Mouse (Mus musculus): ENCODE data around the gene Zc3h4. TPM values are rescaled to one million over a fixed set of nuclear protein-coding genes. Genes with fewer than 3 reads are reported as not detected.

The Zc3h4 gene
- polyA plus RNA-seq, 1 experiment from 2014 or later: 17.5 TPM

DNA sequence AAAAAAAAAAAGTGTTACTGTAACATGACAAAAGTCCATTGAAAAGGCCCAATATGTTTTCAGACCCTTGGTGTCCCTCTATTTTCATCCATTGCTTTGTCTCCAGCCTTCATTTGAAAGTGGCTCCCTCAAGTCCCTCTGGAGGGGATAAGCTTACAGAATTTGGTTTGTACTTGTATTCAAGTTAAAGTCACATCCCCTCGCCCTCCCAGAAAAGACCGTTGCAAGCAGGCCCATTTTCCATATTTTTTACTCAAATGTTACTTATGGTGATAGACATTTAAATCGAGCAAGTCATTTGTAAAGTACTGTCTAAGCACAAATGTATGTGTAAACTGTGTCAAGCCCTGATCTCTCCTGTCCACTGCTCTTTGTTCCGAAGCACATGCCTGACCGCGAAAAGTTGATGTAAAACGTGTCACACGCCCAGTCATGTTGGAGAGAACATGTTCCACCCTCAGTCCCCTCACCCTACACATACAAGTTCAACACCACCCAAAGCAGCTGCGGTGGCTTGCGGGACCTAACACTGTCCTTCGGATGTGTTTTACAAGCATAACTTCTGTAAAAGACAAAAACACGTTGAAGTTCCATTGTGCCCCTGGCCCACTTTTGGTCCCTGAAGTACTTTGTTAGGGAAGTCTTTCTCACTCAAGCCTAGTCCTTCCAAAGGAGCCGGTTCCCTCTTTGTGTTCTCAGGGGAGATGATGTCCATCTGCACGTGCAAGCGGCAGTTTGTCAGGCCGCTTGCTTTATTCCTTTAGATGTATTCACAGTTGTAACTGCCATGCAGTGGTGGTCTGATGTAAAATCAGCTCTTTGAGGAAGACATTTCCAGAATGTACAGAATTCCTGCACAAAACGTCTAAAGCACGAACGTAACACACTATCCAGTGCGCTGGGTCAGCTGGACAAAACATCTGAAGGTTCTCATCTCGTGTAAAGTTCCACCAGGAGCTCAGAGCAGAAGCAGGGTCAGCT is 2.5 kb downstream of the Zc3h4 start:
- ATAC-seq (ENCODE audit: low FRiP score, low read depth): no peak
- 14% methylated on average over 21 of the region's 21 CpGs for WGBS
- H3K4me2 ChIP-seq: peak overlapping the region; percentile 77
- peak overlapping the region; percentile 93 for H3K4me3 ChIP-seq
- H3K4me1 ChIP-seq (replicated peaks): peaks cover 39% of the 10 kb centered on the region
- peak overlapping the region; percentile 100 for H3K9ac ChIP-seq
- no peaks in the 10 kb centered on the region for H3K9me3 ChIP-seq
- H3K27ac ChIP-seq (replicated peaks): peak overlapping the region; percentile 100
- H3K36me3 ChIP-seq: no peaks in the 10 kb centered on the region
- H3K27me3 ChIP-seq: no peaks in the 10 kb centered on the region

- Histone ChIP-seq H3K4me1 (replicated peaks) (peaks cover 32% of the 10 kb centered on the region), H3K27ac (replicated peaks) (peak overlapping the region; percentile 72), H3K9me3 (no peaks in the 10 kb centered on the region), H3K4me2 (peak overlapping the region; percentile 77), H3K9ac (peak overlapping the region; percentile 35; the same call in 1 of the 2 replicates), H3K4me3 (no peak overlapping the region), H3K27me3 (no peaks in the 10 kb centered on the region), H3K36me3 (no peaks in the 10 kb centered on the region)
- no peak for ATAC-seq (ENCODE audit: low FRiP score, low read depth)
- 82% methylated on average over 3 of the region's 3 CpGs for WGBS
Observed at GRCm38 (mm10) chr7:16404315-16405072, 3.8 kb downstream of the Zc3h4 start.

DNA sequence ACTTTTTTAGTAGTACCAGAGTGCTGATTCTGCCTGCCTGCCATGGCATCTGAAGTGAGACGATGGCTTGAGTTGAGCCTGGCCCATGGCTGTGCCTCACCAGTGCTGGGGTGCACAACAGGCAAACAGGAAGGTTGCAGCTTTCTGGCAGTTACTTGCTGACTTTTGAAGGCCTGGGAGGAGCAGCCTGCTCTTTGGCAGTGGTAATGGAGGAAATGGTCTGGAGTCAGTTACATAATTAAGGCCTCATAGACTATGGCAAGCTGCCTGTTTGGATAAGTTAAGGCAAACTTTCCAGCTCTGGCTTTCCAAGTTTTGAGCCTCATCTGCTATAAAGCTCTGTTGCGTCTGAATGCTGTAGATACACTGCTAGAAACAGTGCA is 4.4 kb downstream of the Zc3h4 start:
- Histone ChIP-seq H3K36me3 (no peaks in the 10 kb centered on the region), H3K27ac (replicated peaks) (peak overlapping the region; percentile 72), H3K4me3 (no peak overlapping the region), H3K4me1 (replicated peaks) (peaks cover 32% of the 10 kb centered on the region), H3K9me3 (no peaks in the 10 kb centered on the region), H3K9ac (0 out of 2 replicates have a peak overlapping the region, but pooled peaks have one; percentile 9), H3K27me3 (no peaks in the 10 kb centered on the region), H3K4me2 (peak overlapping the region; percentile 77)
- 58% methylated on average over 2 of the region's 2 CpGs for WGBS
- no peak for ATAC-seq (ENCODE audit: low FRiP score, low read depth)

GRCm38 (mm10) chr7:16405516-16406351 is 5.0 kb downstream of the Zc3h4 start:
- Histone ChIP-seq H3K4me2 (peak overlapping the region; percentile 77), H3K4me3 (no peak overlapping the region; the same call in 1 of the 2 replicates), H3K4me1 (replicated peaks) (peaks cover 32% of the 10 kb centered on the region), H3K9ac (peak overlapping the region; percentile 13; the same call in 1 of the 2 replicates), H3K36me3 (no peaks in the 10 kb centered on the region), H3K9me3 (no peaks in the 10 kb centered on the region), H3K27ac (replicated peaks) (peak overlapping the region; percentile 72), H3K27me3 (no peaks in the 10 kb centered on the region)
- no peak for ATAC-seq (ENCODE audit: low FRiP score, low read depth)
- 57% methylated on average over 11 of the region's 11 CpGs for WGBS

DNA sequence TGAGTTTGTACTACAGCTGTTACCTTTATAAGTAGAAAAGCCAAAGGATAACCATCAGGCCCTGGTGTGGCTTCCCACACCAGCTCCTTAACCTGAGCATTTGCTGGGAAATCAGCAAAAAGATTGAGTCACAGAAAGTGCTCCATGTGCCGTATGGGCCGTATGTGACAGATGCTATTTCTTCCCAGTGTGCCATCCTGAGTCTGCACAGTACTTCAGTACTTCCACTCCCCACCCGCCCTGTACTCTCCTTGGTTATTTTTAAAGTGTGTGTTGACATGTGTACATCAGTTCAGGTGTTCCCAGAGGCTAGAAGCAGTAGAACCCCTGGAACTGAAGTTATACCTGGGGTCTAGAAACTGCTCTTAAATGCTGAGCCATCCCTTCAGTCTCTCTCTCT is 6.3 kb downstream of the Zc3h4 start:
- H3K36me3 ChIP-seq: no peaks in the 10 kb centered on the region
- no peak for ATAC-seq (ENCODE audit: low FRiP score, low read depth)
- H3K4me3 ChIP-seq: no peak overlapping the region
- H3K27ac ChIP-seq (replicated peaks): no peak overlapping the region
- H3K9me3 ChIP-seq: no peaks in the 10 kb centered on the region
- no peaks in the 10 kb centered on the region for H3K27me3 ChIP-seq
- H3K4me1 ChIP-seq (replicated peaks): peaks cover 32% of the 10 kb centered on the region
- H3K4me2 ChIP-seq: no peak overlapping the region
- no peak overlapping the region for H3K9ac ChIP-seq
- WGBS: 93% methylated on average over 3 of the region's 3 CpGs

- Histone ChIP-seq H3K27ac (replicated peaks) (no peak overlapping the region), H3K9me3 (no peaks in the 10 kb centered on the region), H3K4me2 (no peak overlapping the region), H3K4me1 (replicated peaks) (peaks cover 11% of the 10 kb centered on the region), H3K4me3 (no peak overlapping the region), H3K9ac (no peak overlapping the region), H3K36me3 (no peaks in the 10 kb centered on the region), H3K27me3 (no peaks in the 10 kb centered on the region)
- 89% methylated on average over 5 of the region's 5 CpGs for WGBS
- ATAC-seq (ENCODE audit: low FRiP score, low read depth): no peak
Observed at GRCm38 (mm10) chr7:16411100-16411499, 10.4 kb downstream of the Zc3h4 start.

DNA sequence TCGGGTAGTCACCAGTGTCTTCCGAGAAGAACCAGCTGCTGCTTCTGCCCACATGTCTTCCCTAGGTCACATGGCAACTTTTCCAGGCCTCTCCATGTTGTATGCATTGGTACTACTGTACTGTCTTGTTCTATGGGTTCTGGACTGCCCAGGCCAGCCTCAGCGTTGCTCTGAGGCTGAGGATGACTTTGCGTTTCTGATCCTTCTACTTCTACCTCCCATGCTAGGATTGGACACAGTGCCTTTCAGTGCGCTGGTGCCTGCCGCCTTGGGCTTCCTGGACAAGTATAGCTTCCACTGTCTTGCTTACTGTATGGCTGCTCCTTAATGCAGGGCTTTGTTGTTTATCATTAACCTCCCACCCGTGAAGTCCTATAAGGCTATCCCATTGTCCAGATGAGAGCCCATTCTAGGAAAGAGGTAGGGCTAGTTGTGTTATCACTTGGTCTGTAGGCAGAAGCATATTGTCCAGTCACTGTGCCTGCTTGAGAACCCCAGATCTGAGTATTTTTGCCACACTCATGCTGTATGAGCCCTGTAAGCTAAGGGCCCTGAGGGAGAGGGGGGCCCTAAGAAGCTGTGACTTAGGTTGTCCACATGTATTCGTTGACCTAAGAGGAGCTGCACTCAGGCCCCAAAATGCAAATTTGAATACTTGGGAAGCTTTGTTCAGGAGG is 11.6 kb downstream of the Zc3h4 start:
- no peak overlapping the region for H3K4me2 ChIP-seq
- H3K27me3 ChIP-seq: no peaks in the 10 kb centered on the region
- no peak for ATAC-seq (ENCODE audit: low FRiP score, low read depth)
- 92% methylated on average over 8 of the region's 8 CpGs for WGBS
- peaks cover 7% of the 10 kb centered on the region; the same call in 1 of the 2 replicates for H3K4me1 ChIP-seq (replicated peaks)
- H3K36me3 ChIP-seq: peaks cover 9% of the 10 kb centered on the region
- H3K9ac ChIP-seq: no peak overlapping the region
- no peak overlapping the region for H3K4me3 ChIP-seq
- H3K27ac ChIP-seq (replicated peaks): no peak overlapping the region
- H3K9me3 ChIP-seq: no peaks in the 10 kb centered on the region

DNA sequence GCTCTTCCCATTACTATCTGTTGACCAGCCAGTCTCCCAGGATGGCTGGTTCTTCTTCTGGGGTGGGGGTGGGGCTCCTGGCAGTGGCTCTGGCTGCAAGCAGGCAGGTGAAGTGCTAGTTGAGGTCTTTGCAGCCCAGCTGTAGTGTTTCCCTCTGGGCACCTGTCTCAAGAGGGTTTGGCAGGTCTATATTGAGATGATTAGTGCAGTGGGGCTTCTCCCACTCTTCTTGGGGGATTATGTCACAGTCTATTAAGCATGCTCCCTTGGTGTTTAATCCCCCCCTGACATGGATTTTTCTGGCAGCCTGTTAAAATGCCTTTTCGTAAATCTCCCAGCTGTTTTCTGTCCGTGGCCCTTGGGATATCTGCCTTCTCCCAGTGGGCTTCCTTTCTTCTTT is 12.2 kb downstream of the Zc3h4 start:
- Histone ChIP-seq H3K27me3 (no peaks in the 10 kb centered on the region), H3K4me1 (replicated peaks) (peaks cover 7% of the 10 kb centered on the region; the same call in 1 of the 2 replicates), H3K9ac (no peak overlapping the region), H3K27ac (replicated peaks) (no peak overlapping the region), H3K36me3 (peaks cover 15% of the 10 kb centered on the region), H3K9me3 (no peaks in the 10 kb centered on the region), H3K4me2 (no peak overlapping the region), H3K4me3 (no peak overlapping the region)
- no peak for ATAC-seq (ENCODE audit: low FRiP score, low read depth)
- WGBS: 48% methylated on average over 2 of the region's 2 CpGs

DNA sequence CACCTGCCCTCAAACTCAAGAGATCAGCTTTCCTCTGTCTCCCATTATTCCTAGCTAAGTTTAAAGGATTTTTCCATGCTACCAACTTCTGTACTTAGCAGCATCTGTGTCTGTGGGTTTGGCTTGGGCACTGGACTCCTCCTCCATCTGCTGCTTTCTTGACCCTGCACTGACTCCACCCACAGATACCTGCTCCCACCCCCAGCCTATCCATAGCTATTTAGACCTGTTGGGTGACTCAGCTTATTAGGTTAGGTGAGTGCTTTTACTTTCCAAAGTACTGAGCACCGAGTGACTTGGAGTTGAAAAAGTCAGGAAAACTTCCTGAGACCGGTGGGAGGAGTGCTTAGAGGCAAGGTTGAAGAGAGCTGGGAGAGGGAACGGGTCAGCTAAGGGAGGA is 14.7 kb downstream of the Zc3h4 start:
- Histone ChIP-seq H3K4me3 (no peak overlapping the region), H3K27me3 (no peaks in the 10 kb centered on the region), H3K4me1 (replicated peaks) (peaks cover 7% of the 10 kb centered on the region; the same call in 1 of the 2 replicates), H3K36me3 (peaks cover 39% of the 10 kb centered on the region), H3K9me3 (no peaks in the 10 kb centered on the region), H3K9ac (no peak overlapping the region), H3K4me2 (no peak overlapping the region), H3K27ac (replicated peaks) (no peak overlapping the region)
- 81% methylated on average over 3 of the region's 3 CpGs for WGBS
- ATAC-seq (ENCODE audit: low FRiP score, low read depth): no peak

GRCm38 (mm10) chr7:16417141-16417771 is 16.5 kb downstream of the Zc3h4 start:
- Histone ChIP-seq H3K27ac (replicated peaks) (no peak overlapping the region), H3K9ac (no peak overlapping the region), H3K4me1 (replicated peaks) (peaks cover 7% of the 10 kb centered on the region; the same call in 1 of the 2 replicates), H3K9me3 (no peaks in the 10 kb centered on the region), H3K36me3 (peaks cover 57% of the 10 kb centered on the region), H3K27me3 (no peaks in the 10 kb centered on the region), H3K4me3 (no peak overlapping the region), H3K4me2 (no peak overlapping the region)
- no peak for ATAC-seq (ENCODE audit: low FRiP score, low read depth)
- WGBS: 87% methylated on average over 10 of the region's 10 CpGs

- Histone ChIP-seq H3K4me2 (no peak overlapping the region), H3K9ac (no peak overlapping the region), H3K9me3 (no peaks in the 10 kb centered on the region), H3K27ac (replicated peaks) (no peak overlapping the region), H3K36me3 (peaks cover 70% of the 10 kb centered on the region), H3K27me3 (no peaks in the 10 kb centered on the region), H3K4me1 (replicated peaks) (no peaks in the 10 kb centered on the region), H3K4me3 (no peak overlapping the region)
- no peak for ATAC-seq (ENCODE audit: low FRiP score, low read depth)
- WGBS: 91% methylated on average over 5 of the region's 5 CpGs
Observed at GRCm38 (mm10) chr7:16418713-16419112, 18.0 kb downstream of the Zc3h4 start.
